Mouse (Mus musculus) thymus, postnatal 14 days (tissue): ENCODE results near the gene Olfr251.
"Not testable (repeated sequence)": the region's sequence is repeated elsewhere in the genome, so short reads cannot be mapped to it uniquely, and the experiment has no call there.

Experiments used
- DNase-seq: peaks from one replicate; pipeline ENCODE4 v3.0.0; 2021

The Olfr251 gene

GRCm38 (mm10) chr9:38376786-38377185 lies at the start of gene Olfr251:
TSS of gene Olfr251 (plus strand) at chr9:38377086.
- DNase-seq, result no peak

- DNase-seq, result no peak
Observed at GRCm38 (mm10) chr9:38328760-38329159, 48.1 kb upstream of the Olfr251 start, which contains the start of gene Olfr25. TSS of gene Olfr25 (plus strand) at chr9:38329060.

GRCm38 (mm10) chr9:38348111-38348510 lies 28.8 kb upstream of the Olfr251 start, which contains the start of gene Olfr898:
TSS of gene Olfr898 (plus strand) at chr9:38348411.
- DNase-seq, result no peak

GRCm38 (mm10) chr9:38366596-38366995 lies 10.3 kb upstream of the Olfr251 start, which contains the start of gene Olfr250:
TSS of gene Olfr250 (plus strand) at chr9:38366896.
- no peak for DNase-seq

GRCm38 (mm10) chr9:38401398-38401797 lies 24.5 kb downstream of the Olfr251 start, which contains the start of gene Olfr147:
TSS of gene Olfr147 (plus strand) at chr9:38401698.
- DNase-seq, result no peak

GRCm38 (mm10) chr9:38407502-38407901 lies 30.6 kb downstream of the Olfr251 start:
- DNase-seq, result not testable (repeated sequence)

GRCm38 (mm10) chr9:38413502-38413901 lies 36.6 kb downstream of the Olfr251 start:
- DNase-seq, result not testable (repeated sequence)

- no peak for DNase-seq
Observed at GRCm38 (mm10) chr9:38423801-38424200, 46.9 kb downstream of the Olfr251 start.

- DNase-seq, result no peak
Observed at GRCm38 (mm10) chr9:38427026-38427425, 50.1 kb downstream of the Olfr251 start.

- DNase-seq, result no peak
Observed at GRCm38 (mm10) chr9:38429155-38429554, 52.3 kb downstream of the Olfr251 start, which contains the start of gene Olfr901. TSS of gene Olfr901 (plus strand) at chr9:38429455.
